Mouse (Mus musculus) CH12.LX (cell line): Measurements from ENCODE around the gene Arrb2. TPM values are rescaled to one million over a fixed set of nuclear protein-coding genes. Genes with fewer than 3 reads are reported as not detected.

ENCODE experiments used
- DNase-seq: peaks from one replicate; pipeline ENCODE4 v3.0.0-alpha.2; 2013; ENCODE audit errors: extremely low read depth
- H3K27ac ChIP-seq: 2 replicates; pipeline ENCODE4 v1.5.1; 2012; ENCODE audit warnings: low read depth, mild to moderate bottlenecking, control low read depth, moderate library complexity; ENCODE audit not compliant: insufficient read depth
- H3K27me3 ChIP-seq: replicated peaks from 2 replicates; pipeline ENCODE3; 2012; ENCODE audit warnings: inconsistent platforms
- H3K36me3 ChIP-seq, 2 experiments: replicated peaks in 1 of 2; 2 replicates each; pipeline versions ENCODE3 to v1.6.1; 2012; ENCODE audit warnings: inconsistent platforms in 1 of 2, low read length in 1 of 2, mild to moderate bottlenecking in 1 of 2, mixed read lengths in 1 of 2, moderate library complexity in 1 of 2; ENCODE audit not compliant: control insufficient read depth in 1 of 2, insufficient read depth in 1 of 2
- H3K4me1 ChIP-seq, 2 experiments: 2 replicates each; pipeline ENCODE4 v1.6.1; 2012; ENCODE audit warnings: inconsistent platforms in 1 of 2, moderate library complexity in 1 of 2; ENCODE audit not compliant: insufficient read depth in 2 of 2, control insufficient read depth in 1 of 2
- H3K4me2 ChIP-seq: 2 replicates; pipeline ENCODE4 v1.6.1; 2012; ENCODE audit warnings: low read depth, mild to moderate bottlenecking, control low read depth; ENCODE audit not compliant: poor library complexity, insufficient read depth, severe bottlenecking
- H3K4me3 ChIP-seq, 3 experiments: fragments of 150-350 bp in 1 of 3; sonication (generic) in 1 of 3; replicated peaks in 1 of 3; 2 replicates each; pipeline versions ENCODE3 to v1.5.1; 2011 to 2012; ENCODE audit warnings: low read depth in 2 of 3, low read length in 2 of 3, mild to moderate bottlenecking in 2 of 3, moderate library complexity in 2 of 3, control low read depth in 1 of 3, improper control_type of control experiment in 1 of 3, inconsistent platforms in 1 of 3, mixed read lengths in 1 of 3; ENCODE audit not compliant: poor library complexity in 1 of 3
- H3K79me2 ChIP-seq: replicated peaks from 2 replicates; pipeline ENCODE4 v1.6.1; 2012; ENCODE audit warnings: mild to moderate bottlenecking, moderate library complexity; ENCODE audit not compliant: control insufficient read depth, poor library complexity, insufficient read depth, severe bottlenecking; ENCODE audit errors: extremely low read depth
- H3K9ac ChIP-seq: 2 replicates; pipeline ENCODE4 v1.6.1; 2012; ENCODE audit warnings: low read depth, mild to moderate bottlenecking, control low read depth, moderate library complexity; ENCODE audit not compliant: insufficient read depth
- H3K9me3 ChIP-seq: replicated peaks from 2 replicates; pipeline ENCODE3; 2012; ENCODE audit warnings: low read length, inconsistent platforms, mixed read lengths
- ETS1 ChIP-seq: conservative IDR thresholded peaks from 2 replicates; pipeline ENCODE4 v1.6.1; 2012; ENCODE audit warnings: low read depth, mild to moderate bottlenecking, inconsistent platforms, low read length, improper control_type of control experiment, moderate library complexity
- GABPA ChIP-seq: IDR thresholded peaks from 2 replicates; pipeline ENCODE4 v1.6.1; 2012; ENCODE audit warnings: low read depth, low read length, improper control_type of control experiment, inconsistent platforms; ENCODE audit not compliant: insufficient replicate concordance
- IRF4 ChIP-seq: IDR thresholded peaks from 2 replicates; pipeline ENCODE4 v1.6.1; 2014; ENCODE audit warnings: low read depth, mild to moderate bottlenecking, inconsistent platforms, low read length, improper control_type of control experiment
- MAFK ChIP-seq: IDR thresholded peaks from 2 replicates; pipeline ENCODE4 v1.6.1; 2011; ENCODE audit warnings: low read length, improper control_type of control experiment; ENCODE audit not compliant: insufficient replicate concordance
- MYC ChIP-seq: IDR thresholded peaks from 2 replicates; pipeline ENCODE4 v1.6.1; 2011; ENCODE audit warnings: low read depth, mild to moderate bottlenecking, improper control_type of control experiment, low read length
- NRF1 ChIP-seq: IDR thresholded peaks from 2 replicates; pipeline ENCODE4 v1.6.1; 2014; ENCODE audit warnings: low read depth, mild to moderate bottlenecking, inconsistent platforms, low read length, improper control_type of control experiment, moderate library complexity
- RAD21 ChIP-seq: IDR thresholded peaks from 2 replicates; pipeline ENCODE4 v1.6.1; 2011; ENCODE audit warnings: low read depth, mild to moderate bottlenecking, low read length, improper control_type of control experiment, moderate library complexity
- RCOR1 ChIP-seq: conservative IDR thresholded peaks from 2 replicates; pipeline ENCODE4 v1.6.1; 2012; ENCODE audit warnings: low read depth, mild to moderate bottlenecking, inconsistent platforms, low read length, improper control_type of control experiment
- SIN3A ChIP-seq: IDR thresholded peaks from 2 replicates; pipeline ENCODE4 v1.6.1; 2012; ENCODE audit warnings: low read length, improper control_type of control experiment, inconsistent platforms
- SMC3 ChIP-seq: IDR thresholded peaks from 2 replicates; pipeline ENCODE4 v1.6.1; 2011; ENCODE audit warnings: low read depth, low read length, improper control_type of control experiment
- TCF12 ChIP-seq: IDR thresholded peaks from 2 replicates; pipeline ENCODE4 v1.6.1; 2014; ENCODE audit warnings: low read depth, mild to moderate bottlenecking, inconsistent platforms, low read length, improper control_type of control experiment
- USF1 ChIP-seq: IDR thresholded peaks from 2 replicates; pipeline ENCODE4 v1.6.1; 2014; ENCODE audit warnings: low read depth, mild to moderate bottlenecking, inconsistent platforms, low read length, improper control_type of control experiment
- USF2 ChIP-seq: conservative IDR thresholded peaks from 2 replicates; pipeline ENCODE4 v1.6.1; 2011; ENCODE audit warnings: low read depth, low read length, improper control_type of control experiment
- ZKSCAN1 ChIP-seq: IDR thresholded peaks from 2 replicates; pipeline ENCODE4 v1.6.1; 2012; ENCODE audit warnings: low read depth, inconsistent platforms, low read length, improper control_type of control experiment, borderline replicate concordance
- ZMIZ1 ChIP-seq: IDR thresholded peaks from 2 replicates; pipeline ENCODE4 v1.6.1; 2012; ENCODE audit warnings: low read depth, mild to moderate bottlenecking, inconsistent platforms, low read length, improper control_type of control experiment
- dilution Hi-C: fragments of 300-500 bp; cut with MboI; formaldehyde crosslinking; loops from 2 replicates; pipeline ENCODE4 v1.14.3; 2020; ENCODE audit warnings: low sequenced_read_pairs; ENCODE audit not compliant: extremely low pct_unique_long_range_greater_than_20kb, extremely low pct_ligation_motif_present
- in situ Hi-C: fragments of 300-500 bp; cut with MboI; formaldehyde crosslinking; loops from 3 replicates; pipeline ENCODE4 v1.14.3; 2019; ENCODE audit warnings: low sequenced_read_pairs, low pct_ligation_motif_present, low pct_unique_long_range_greater_than_20kb, mixed read lengths
- polyA plus RNA-seq: library from polyadenylated mRNA; unstranded; fragments of >175 nt; gene quantifications from 2 replicates; pipeline ENCODE4 v1.2.1, GENCODE M21; 2012; ENCODE audit warnings: low read depth; ENCODE audit not compliant: insufficient read length
- total RNA-seq, 2 experiments: library from RNA; depleted of rRNA; stranded (reverse); fragments of 300-350 nt in 1 of 2; fragments of >200 nt in 1 of 2; gene quantifications; 2 replicates each; pipeline ENCODE4 v1.2.3; 2012 to 2014

The Arrb2 gene
- total and polyA plus RNA-seq, 3 experiments = 46.0 to 89.7 (median 60.2) TPM

GRCm38 (mm10) chr11:70458688-70459600 is 26.5 kb downstream of the Arrb2 start, which contains the start of gene Zmynd15:
TSS of gene Zmynd15 (plus strand) at chr11:70459433.
- dilution Hi-C loops = no loop called here
- Histone ChIP-seq H3K9me3 (peaks cover 6% of the 10 kb centered on the region), H3K27ac (no peak within 1 kb of the TSS), H3K9ac (no peak within 1 kb of the TSS), H3K4me1 (peaks cover 0 to 22% of the 10 kb centered on the region in 2 experiments; a peak in 2 of 4 replicates)
- no peak for TF ChIP-seq TCF12
- no peak for TF ChIP-seq ZKSCAN1
- TF ChIP-seq USF2 = no peak
- TF ChIP-seq USF1 = no peak
- no peak for TF ChIP-seq SIN3A
- TF ChIP-seq RAD21 = no peak
- TF ChIP-seq MYC = no peak
- TF ChIP-seq RCOR1 = no peak
- no peak for TF ChIP-seq SMC3
- no peak for TF ChIP-seq GABPA
- TF ChIP-seq NRF1 = no peak
- no peak for TF ChIP-seq MAFK
- TF ChIP-seq, all 38 proteins: peak for 0
- 0 out of 2 replicates have a peak, but pooled peaks cover under 1% of the 10 kb centered on the region for H3K79me2 ChIP-seq
- in situ Hi-C loops = no loop called here
- H3K4me2 ChIP-seq = no peak within 1 kb of the TSS
- peaks cover 0 to 49% of the 10 kb centered on the region in 2 experiments for H3K36me3 ChIP-seq
- DNase-seq = no peak
- no peaks in the 10 kb centered on the region for H3K27me3 ChIP-seq
- no peak within 1 kb of the TSS for H3K4me3 ChIP-seq

GRCm38 (mm10) chr11:70459601-70460101 is 27.2 kb downstream of the Arrb2 start, which contains the start of gene Cxcl16:
TSS of gene Cxcl16 (minus strand) at chr11:70459984.
- dilution Hi-C loops = no loop called here
- Histone ChIP-seq H3K79me2 (no peaks in the 10 kb centered on the region), H3K27me3 (no peaks in the 10 kb centered on the region), H3K27ac (no peak within 1 kb of the TSS), H3K4me1 (peaks cover 0 to 18% of the 10 kb centered on the region in 2 experiments; a peak in 2 of 4 replicates), H3K9me3 (peaks cover 6% of the 10 kb centered on the region), H3K4me2 (no peak within 1 kb of the TSS), H3K9ac (no peak within 1 kb of the TSS), H3K4me3 (no peak within 1 kb of the TSS), H3K36me3 (peaks cover 0 to 44% of the 10 kb centered on the region in 2 experiments)
- in situ Hi-C loops = loop anchor here (5.0 kb wide), 1 partner anchor 43 kb away; no protein-coding TSS in a partner anchor
- no peak for DNase-seq
- no peak for TF ChIP-seq USF2
- no peak for TF ChIP-seq ZMIZ1
- no peak for TF ChIP-seq IRF4
- TF ChIP-seq SIN3A = no peak
- no peak for TF ChIP-seq ETS1
